Mouse (Mus musculus): ENCODE results near the gene Prdm12.
"Not testable (repeated sequence)": the region's sequence is repeated elsewhere in the genome, so short reads cannot be mapped to it uniquely, and the experiment has no call there.

Prdm12 gene

DNA sequence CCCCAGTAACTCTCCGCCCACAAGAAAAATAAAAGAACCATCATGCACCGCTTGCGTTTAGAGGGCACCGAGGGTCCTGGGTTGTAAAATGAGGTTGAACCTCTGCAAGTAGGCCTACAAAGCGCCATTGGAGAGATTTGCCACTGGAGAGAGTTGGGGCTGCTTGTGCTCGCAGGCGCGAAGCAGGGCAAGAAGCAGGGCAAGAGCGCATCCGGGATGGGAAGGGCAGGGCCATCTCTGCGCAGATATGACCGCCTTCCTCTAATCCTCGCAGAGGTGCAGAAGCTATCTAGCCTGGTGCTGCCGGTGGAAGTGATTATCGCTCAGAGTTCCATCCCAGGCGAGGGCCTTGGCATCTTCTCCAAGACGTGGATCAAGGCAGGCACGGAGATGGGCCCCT lies 2.1 kb downstream of the Prdm12 start:
- no peak for DNase-seq (ENCODE audit: low spot score in 2 of 2)

DNA sequence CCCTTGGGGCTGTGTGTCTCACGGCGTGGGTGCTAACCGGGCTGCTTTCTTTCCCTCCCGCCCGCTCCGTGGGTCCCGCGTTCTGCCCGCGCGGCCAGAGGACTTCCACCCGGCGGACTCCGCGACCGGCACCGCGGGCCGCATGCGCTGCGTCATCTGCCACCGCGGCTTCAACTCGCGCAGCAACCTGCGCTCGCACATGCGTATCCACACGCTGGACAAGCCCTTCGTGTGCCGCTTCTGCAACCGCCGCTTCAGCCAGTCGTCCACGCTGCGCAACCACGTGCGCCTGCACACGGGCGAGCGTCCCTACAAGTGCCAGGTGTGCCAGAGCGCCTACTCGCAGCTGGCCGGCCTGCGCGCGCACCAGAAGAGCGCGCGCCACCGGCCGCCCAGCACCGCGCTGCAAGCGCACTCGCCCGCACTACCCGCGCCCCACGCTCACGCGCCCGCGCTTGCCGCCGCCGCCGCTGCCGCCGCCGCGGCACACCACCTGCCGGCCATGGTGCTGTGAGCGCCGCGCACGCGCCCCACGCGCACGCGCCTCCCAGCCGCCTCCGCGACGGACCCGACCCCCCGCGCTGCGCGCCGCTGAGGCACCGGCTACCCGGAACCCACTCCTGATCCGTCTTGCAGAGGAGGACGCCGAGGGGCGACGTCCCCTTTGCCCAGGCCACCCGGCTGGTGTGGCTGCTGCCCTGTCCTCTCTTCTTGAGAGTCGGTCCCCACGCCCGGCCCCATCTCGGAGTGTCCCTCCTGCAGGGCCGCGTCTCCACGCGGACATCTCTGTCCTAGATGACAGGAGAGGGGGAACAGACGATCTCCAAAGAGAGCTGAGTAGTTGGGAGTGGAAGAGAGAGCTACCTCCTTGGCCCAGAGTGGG lies 14.4 kb downstream of the Prdm12 start:
- peak; percentile 74 to 79 for DNase-seq (ENCODE audit: low spot score in 2 of 2)

DNA sequence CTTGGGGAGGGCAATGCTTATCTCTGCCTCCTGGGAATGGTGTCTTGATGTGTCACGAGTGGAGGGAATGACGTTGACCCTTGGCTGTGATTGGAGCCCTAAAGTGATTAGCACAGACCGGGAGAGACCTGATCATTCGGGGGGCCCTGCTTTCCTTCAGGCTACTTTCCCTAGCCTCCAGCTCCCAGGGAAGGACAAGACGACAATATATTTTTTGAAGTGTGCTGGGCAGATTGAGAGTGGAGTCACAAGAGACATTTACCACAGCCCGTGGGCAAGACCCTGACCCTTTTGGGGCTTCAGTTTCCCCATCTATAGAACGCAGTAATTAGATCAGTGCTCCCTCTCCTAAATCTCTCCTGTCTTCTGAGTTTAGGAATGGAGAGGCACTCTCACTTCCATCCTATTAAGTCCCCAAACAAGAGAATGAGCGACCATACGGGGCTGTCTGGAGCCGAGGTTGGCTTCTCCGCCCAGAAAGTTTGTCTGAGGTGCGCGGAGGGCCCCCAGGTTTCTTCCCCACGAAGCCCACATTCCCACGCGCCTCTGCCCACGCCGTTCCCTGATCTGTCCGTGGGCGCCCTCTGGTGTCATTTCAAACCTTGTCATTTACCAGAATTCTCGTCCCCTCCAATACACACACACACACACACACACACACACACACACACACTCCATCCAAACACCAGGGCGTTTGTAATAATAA lies 15.2 kb downstream of the Prdm12 start:
- peak; percentile 82 for DNase-seq (ENCODE audit: low spot score in 2 of 2)

DNA sequence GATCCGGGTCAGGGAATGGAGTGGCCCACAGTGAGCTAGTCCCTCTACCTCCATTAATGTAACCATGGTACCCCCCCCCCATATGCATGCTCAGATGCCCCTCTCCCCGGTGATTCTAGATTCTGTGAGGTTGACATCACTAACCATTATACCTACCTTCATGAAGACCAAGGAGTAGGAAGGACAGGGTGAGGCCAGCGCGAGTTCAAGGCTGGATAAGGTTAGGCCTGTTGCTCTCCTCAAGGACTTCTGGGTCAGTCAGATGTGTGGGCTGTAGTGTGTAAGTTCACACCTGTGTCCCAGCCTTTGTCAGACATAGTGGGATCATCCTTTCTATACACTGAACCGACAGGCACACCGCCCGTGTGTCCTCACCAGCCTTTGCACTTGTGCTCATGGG lies 16.5 kb downstream of the Prdm12 start:
- no peak for DNase-seq (ENCODE audit: low spot score in 2 of 2)

DNA sequence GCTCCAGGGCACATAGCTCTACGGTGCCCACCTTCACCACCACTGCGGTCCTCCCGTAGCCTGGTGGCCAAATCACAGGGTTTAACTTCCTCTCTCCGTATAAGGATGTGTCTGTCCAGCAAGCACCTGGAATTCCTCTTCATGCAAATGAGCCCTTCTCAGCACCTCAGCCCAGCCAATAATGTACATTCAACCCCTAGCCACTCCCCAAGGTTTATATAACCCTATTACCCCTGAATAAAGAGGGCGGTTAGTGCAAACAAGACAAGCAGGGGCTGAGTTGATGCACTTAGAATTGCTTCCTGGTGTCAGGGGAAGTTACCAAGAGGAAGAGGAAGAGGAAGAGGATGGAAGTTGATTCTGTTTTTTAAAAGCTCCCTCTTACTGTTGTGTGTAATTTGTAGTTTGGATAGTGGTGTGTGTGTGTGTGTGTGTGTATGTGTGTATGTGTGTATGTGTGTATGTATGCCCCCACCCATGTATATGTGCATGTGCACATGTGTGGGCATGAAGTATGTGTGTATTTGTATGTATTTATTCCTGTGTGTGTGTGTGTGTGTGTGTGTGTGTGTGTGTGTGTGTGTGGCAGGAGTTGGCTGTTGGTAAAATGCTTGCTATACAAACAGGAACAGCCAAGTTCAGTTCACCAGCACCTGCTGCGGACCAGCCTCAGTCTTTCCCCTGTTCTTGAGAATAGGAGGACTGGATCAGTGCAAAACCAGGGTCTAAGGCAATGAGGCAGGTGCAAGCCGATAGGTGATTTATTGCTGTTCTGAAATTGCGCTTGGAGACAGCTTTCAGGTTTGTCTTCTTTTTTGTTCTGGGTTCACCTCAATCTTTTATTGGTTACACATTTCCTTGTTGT lies 23.3 kb downstream of the Prdm12 start:
- no peak for DNase-seq (ENCODE audit: low spot score in 2 of 2)

DNA sequence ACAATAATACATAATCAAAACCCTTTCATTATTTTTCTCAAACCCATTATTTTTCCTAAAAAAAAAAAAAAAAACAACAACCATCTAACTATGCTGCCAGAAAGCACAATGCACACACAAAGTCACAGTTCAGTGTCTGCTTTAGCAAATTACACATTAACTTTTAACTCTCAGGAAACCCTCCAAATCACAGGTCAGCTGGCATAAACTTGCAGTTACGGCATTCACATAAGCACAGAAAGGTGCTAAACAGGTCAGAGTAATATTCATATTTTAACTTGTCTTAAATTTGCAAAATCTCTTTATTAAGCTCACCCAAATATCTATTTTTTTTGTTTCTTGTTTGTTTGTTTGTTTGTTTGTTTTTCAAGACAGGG lies 24.0 kb downstream of the Prdm12 start:
- DNase-seq (ENCODE audit: low spot score in 2 of 2): no peak

DNA sequence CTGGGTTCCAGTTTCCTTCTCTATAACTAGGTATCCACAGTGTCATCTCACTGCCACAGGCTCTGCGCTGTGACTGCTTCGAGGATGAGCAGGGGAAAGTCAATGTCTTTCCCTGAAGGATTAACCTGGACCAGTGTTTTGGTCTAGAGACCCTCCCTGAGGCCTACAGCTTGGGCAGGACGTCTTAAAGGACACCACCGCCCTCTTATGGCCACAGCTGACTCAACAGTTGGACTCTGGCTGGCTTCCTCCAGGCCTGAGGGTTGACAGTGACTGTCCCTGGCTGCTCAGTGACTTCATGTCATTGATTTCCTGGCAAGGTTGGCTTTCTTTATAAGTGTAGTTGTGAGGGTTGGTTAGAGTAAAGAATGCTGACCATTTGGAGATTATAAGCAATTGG lies 27.5 kb downstream of the Prdm12 start:
- no peak for DNase-seq (ENCODE audit: low spot score in 2 of 2)

DNA sequence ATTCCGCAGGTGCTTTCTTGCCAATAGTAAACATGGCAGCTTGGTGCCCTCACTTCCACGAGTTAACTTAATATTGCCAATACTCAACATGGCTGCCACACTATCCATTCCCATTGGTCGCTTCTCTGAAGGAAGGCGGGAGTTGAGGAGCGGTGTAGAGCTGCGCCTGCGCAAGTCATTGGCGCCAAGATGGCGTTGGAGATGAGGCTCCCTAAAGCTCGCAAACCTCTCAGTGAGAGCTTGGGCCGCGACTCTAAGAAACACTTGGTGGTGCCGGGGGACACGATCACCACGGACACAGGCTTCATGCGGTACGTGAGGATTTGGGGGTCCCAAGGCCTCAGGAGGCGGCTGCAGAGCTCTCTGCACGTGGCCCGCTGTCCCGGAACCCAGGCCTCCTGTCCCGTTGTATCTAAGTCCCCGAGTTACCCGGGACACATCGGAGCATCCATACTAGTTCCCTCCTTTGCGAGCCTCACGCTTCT lies 30.8 kb downstream of the Prdm12 start, which contains the start of gene Exosc2:
TSS of gene Exosc2 (plus strand) at position 165 of the 485 bp plus-strand sequence.
- DNase-seq (ENCODE audit: low spot score in 2 of 2): peak; percentile 93 to 94

DNA sequence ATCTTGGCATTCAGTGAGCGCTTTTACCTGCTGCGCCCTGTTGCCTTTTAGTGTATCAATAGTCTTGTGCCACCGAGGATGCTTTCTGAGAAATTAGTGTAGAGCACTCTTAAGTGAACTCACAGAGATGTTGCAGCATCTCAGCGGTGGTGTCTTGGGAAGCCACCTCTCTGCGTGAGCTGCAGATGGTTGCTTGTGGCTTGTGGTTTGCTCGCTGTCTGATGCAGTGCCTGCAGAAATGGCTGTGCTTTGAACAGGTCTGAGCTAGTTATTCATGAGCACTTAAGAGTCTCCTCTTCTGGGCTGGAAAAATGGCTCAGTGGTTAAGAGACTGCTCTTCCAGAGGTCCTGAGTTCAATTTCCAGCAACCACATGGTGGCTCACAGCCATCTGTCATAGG lies 38.8 kb downstream of the Prdm12 start:
- no peak for DNase-seq (ENCODE audit: low spot score in 2 of 2)

DNA sequence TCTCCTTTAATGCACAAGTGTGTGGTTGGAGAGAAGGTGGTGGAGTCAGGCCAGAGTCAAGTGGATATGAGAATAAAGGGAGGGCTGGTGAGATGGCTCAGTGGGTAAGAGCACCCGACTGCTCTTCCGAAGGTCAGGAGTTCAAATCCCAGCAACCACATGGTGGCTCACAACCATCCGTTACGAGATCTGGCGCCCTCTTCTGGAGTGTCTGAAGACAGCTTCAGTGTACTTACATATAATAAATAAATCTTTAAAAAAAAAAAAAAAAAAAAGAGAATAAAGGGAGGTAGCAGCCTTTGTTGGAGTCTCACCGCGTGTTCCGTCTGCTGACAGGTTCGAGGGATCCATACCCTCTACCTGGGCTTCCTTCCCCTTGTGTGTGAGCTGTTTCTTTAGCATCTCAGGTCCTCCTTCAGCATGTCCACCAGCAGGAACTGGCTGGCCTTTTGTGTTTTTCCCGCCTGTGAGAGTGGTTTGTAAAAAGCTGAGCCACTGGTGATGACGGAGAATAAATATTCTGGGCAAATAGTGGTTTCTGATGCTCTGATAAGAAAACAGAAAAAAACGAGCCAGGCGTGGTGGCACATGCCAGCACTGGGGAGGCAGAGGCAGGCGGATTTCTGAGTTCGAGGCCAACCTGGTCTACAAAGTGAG lies 41.3 kb downstream of the Prdm12 start:
- not testable (repeated sequence) for DNase-seq (ENCODE audit: low spot score in 2 of 2)

DNA sequence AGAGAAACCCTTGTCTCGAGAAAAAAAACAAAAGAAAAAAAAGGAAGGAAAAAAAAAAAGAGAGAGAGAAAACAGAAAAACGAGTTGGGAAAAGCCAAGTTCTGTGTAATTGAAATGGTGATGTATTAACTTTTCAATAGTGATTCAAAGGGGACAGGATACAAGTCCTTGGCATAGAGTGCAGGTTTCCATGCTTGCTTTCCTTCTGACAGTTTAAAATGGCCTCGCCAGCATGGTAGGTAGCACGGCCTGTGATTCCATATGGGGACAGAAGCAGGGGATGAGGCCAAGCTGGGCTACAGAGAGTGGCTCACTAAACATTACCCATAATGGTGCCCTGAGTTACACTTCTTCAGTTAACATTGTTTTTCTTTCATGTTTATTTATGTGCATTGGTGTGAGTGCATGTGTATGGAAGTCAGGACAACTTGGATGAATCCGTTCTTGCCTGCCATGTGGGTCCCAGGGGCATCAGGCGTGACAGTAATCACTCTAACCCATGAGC lies 41.9 kb downstream of the Prdm12 start:
- DNase-seq (ENCODE audit: low spot score in 2 of 2): no peak

DNA sequence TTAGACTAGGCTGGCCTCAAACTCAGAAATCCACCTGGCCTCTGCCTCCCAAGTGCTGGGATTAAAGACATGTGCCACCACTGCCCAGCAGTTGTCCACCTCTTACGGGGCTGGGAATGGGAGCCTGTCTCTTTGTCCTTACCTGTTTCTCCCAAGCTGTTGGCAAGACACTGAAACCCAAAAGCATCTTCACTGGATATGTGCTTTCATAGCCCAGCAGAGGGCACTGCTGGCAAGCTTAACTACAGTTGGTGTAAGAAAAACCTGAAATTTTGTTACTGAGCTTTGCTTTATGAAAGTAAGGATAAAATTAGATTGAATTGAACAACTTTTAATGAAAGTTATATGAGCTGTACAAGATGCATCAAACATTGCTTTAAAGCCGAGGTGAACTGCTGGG lies 43.8 kb downstream of the Prdm12 start:
- peak; percentile 73 to 77 for DNase-seq (ENCODE audit: low spot score in 2 of 2)

DNA sequence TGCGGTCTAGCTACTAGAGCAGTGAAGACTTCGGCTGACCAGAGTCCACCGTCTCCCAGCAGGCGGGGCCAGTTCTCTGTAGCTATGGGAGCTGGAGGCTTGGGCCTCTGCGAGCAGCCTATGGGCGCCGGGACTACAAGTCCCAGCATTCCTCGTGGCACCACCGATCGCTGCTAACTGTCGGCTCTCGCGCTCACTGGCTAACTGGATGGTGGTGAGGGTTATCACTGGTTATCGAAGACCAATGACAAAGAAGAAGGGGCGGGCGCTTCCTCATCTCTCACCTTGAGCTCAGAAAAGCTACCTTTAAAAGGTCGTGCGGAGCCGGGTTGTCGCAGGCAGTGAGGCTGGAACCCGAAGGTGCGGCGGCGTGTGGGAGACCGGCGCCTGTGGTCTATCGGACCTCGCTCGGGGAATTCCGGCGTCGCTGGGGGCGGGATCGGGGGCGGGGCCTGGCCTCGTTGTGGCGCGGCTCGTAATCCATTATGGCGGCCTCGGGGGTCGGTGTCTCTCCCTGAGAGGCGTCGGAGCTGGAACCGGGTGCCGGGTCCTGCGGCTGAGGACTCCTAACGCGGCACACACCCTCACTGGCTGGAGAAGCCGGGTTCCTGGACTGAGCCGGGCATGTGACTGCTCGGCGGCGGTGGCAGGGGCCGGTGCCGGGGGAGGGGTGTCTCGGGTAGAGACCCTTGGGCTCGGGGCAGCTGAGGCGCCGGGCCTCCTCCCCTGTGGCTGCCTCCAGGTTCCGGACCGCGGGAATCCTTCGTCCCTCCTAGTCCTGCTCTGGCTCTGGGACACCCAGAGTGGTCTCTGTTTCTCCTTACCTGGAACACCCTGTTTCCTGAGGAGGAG lies 48.5 kb downstream of the Prdm12 start, which contains the start of gene Abl1:
TSS of gene Abl1 (plus strand) at position 303 of the 852 bp plus-strand sequence.
- DNase-seq (ENCODE audit: low spot score in 2 of 2): peak; percentile 95 to 97

DNA sequence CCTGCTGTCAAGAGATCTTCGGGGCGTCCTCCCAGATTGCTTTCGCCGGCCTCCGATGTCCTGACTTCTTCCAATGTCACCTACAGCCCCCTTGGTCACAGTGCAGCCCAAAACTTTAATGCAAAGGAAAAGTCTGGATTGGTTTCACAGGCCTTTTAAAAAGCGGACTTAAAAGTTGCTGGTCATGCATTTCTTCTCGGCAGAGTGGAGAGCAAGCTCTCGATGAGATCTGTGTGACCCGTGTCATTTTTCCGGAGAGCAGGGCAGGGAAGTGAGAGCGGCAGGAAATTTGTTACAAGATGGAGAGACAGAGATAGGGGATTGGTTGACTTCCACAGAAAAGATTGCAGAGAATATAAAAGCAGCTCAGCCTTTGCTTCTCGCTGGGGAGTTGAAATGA lies 49.2 kb downstream of the Prdm12 start:
- DNase-seq (ENCODE audit: low spot score in 2 of 2): no peak

DNA sequence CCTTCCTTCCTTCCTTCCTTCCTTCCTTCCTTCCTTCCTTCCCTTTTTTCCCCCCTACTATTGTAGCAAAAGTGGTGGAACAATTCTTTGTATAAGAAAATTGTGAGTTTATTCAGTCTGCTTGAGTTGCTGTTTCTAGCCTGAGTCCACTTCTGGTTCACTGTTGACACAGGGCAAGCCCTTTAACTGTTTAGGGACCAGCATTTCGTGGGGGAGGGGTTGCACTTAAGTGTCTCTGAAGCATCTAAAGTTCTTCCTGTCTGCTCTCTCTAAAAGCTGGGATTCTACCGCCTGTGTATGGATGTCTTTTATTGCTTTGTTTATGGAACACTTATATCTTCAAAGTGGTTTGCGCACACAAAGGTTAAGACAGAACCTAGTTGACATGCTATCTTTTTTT lies 50.2 kb downstream of the Prdm12 start:
- DNase-seq (ENCODE audit: low spot score in 2 of 2): no peak

DNA sequence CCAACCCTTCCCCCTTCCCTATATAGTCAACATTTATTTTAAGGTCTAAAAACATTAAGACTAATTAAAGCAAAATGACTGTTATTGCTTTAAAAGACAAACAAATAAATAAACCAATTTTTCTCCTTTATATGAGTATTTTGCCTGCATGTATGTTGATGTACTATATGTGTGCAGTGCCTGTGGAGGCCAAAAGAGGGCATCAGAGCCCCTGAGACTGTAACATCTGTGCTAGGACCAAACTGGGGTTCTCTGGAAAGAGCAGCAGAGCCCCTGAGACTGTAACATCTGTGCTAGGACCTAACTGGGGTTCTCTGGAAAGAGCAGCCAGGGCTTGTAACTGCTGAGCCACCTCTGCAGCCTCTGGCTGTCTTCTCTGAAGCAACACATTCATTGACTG lies 58.4 kb downstream of the Prdm12 start:
- DNase-seq (ENCODE audit: low spot score in 2 of 2): no peak

DNA sequence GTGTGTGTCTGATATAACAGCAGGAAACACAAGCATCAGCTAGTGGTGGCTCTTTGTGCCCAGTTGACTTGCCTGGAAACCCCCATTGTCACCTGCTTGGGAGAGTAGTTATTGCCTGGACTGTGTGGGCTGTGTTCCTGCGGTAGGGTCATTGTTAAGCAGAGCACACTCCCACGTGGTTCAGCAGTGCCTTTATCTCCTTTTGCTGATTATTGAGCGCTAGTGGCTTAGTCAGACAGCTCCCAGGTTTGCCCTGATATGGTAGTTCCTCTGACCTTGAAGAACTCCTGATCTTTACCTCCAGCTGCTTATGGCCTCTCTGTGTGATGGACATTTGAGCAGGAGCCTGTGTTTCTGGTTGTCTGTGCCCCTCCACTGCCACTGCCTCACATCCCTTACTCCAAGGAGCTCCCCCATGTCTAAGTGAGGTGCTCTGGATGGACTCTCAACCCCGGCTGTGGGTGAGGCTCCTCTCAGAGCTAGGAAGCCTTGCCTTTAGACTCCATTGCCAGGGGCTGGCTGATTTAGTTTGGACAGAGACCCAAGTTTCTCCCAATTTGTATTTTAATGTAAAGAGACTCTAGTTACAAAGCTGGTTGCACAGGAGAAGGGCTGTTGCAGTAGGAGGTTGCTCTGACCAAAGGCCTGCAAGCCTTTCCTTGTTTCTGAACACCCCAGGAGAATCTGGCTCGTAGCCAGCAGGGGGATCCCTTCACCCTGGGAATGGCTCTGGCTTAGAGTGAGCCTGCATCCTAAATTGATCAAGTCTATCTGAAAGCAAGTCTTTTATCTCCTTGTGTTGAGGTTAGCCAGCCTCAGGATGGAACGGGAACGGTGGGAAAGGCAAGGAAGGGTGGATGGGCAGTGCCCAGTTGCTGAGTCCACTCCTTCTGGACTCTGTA lies 61.0 kb downstream of the Prdm12 start:
- no peak for DNase-seq (ENCODE audit: low spot score in 2 of 2)

DNA sequence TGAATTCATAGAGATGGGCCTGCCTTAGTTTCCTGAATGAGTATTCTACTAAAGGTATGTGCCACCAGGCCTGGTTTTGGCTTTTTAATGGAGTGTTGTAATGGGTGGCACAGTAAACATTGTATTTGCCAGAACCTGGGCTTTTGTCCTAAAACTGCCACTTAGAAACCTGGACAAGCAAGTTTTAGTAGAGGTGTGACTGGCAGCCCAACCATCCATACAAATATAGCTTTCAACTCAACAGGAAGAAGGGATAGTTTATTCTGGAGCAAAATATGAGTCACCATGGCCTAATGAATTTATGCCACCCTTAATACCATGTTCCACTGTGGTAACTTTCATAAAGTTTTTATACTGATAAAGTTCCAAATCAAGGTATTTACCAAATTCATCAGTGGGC lies 63.4 kb downstream of the Prdm12 start:
- DNase-seq (ENCODE audit: low spot score in 2 of 2): no peak

All from right cerebral cortex, adult 2 months (tissue).